Mouse (Mus musculus) lung, adult 2 months (tissue): ENCODE measurements around the gene Aebp1. TPM values are rescaled to one million over a fixed set of nuclear protein-coding genes. Genes with fewer than 3 reads are reported as not detected.
A peak's percentile ranks its signal among the peaks of the same experiment; 100 is the strongest.

Source experiments
- DNase-seq: peaks from one replicate; pipeline ENCODE4 v3.0.0; 2022
- H3K4me1 ChIP-seq: fragments of 200-500 bp; 2 replicates; pipeline ENCODE4 v1.6.1; 2011; ENCODE audit warnings: low read length; ENCODE audit not compliant: control insufficient read depth, insufficient read depth
- H3K4me3 ChIP-seq: fragments of 200-500 bp; replicated peaks from 2 replicates; pipeline ENCODE3; 2011; ENCODE audit warnings: low read depth, mild to moderate bottlenecking, control low read depth, low read length; ENCODE audit errors: extremely low read depth
- CTCF ChIP-seq: fragments of 200-500 bp; IDR thresholded peaks from 2 replicates; pipeline ENCODE4 v1.5.1; 2011; ENCODE audit warnings: mild to moderate bottlenecking, low read length, control low read depth; ENCODE audit not compliant: insufficient read depth
- POLR2A ChIP-seq: fragments of 200-500 bp; IDR thresholded peaks from 2 replicates; pipeline ENCODE4 v1.6.1; 2011; ENCODE audit warnings: low read depth, mild to moderate bottlenecking, control low read depth, low read length, borderline replicate concordance; ENCODE audit errors: extremely low read depth
- WGBS: fragments of 180-500 bp; shearing (Covaris S2); methylation state at CpG from one replicate; pipeline ENCODE4 v1.1.7; 2018; 5-methylcytosine and 5-hydroxymethylcytosine counted together
- polyA plus RNA-seq: library from polyadenylated mRNA; depleted of rRNA; stranded (reverse); fragments of >200 nt; gene quantifications from 2 replicates; pipeline ENCODE4 v1.2.3, GENCODE M21; 2012

The Aebp1 gene
- polyA plus RNA-seq, 1 experiment, result 84.8 TPM

DNA sequence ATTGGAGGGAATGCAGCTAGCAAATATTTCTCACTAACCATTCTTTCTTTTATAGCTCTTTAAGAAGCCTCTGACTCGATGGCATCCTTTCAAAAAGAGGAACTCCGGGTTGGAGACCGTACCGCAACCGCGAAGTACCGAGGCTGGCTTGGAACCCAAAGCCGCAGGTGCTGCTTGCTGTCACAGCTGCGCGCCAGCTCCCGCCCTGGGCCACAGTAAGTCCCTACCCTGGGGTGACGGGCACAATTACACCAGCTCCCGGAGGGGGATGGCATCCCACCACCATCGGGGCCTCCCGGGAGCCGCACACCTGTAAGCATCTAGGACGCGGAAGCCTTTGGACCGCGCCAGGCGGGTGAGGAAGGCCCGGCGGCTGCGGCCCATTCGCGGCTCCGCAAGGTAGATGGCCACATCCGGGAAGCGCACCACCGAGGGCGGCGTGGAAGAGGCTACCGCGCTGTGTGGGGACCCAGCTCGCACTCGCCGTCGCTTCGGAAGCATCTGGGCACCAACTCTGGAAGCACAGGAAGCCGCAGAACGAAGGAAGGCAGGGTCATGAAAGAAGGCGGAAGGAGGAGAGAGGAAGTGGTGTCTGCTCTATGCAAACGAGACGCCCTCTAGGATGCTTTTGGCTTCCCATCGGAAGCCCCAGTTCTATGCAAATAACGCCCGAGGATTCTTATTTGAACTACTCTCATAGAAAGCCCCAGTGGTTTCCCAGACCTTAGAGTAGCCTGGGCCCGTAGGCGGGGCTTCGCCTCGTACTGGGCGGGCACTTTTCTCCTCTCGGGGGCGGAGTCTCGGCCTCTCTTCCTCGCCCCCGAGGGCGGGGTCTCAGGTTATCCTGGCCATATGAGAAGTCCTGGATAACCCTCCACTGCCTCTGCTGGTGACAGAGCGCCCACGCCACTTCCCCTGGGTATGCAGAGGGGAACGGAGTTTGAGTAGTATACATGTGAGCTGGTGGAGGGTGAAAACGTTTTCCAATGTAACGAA, 24.2 kb upstream of the Aebp1 start, which contains the start of gene Polm:
Polm (minus strand) TSS at position 766 of the 996 bp plus-strand sequence.
- peak; percentile 93 for DNase-seq
- Histone ChIP-seq H3K4me3 (peak within 1 kb of the TSS; percentile 74), H3K4me1 (no peaks in the 10 kb centered on the region)
- peak; percentile 76; the same call in 1 of the 2 replicates for TF ChIP-seq POLR2A
- peak; percentile 72 for TF ChIP-seq CTCF
- under 1% methylated on average over 63 of the region's 63 CpGs for WGBS

DNA sequence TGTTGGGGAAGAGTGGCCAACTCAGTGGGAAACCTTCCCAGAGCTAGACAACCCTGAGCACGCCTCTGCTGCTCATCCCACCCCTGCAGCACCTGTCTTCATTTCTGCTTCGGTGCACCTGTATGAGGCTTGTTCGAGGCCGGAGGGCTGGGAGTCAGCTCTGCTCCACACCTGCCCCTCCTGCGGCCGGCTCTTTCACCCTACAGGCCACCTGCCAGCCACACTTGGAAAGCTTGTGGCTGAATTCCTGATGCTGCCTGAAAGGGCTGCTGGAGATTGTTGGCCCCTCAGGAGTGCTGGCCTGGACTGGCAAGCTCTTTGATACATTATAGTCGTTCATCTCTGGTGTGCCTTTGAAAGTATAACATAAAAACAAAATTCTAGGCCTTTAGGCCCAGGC, 21.4 kb upstream of the Aebp1 start:
- no peak for TF ChIP-seq POLR2A
- no peak for TF ChIP-seq CTCF
- Histone ChIP-seq H3K4me1 (no peaks in the 10 kb centered on the region), H3K4me3 (no peak overlapping the region)
- WGBS, result 82% methylated on average over 7 of the region's 7 CpGs
- no peak for DNase-seq

DNA sequence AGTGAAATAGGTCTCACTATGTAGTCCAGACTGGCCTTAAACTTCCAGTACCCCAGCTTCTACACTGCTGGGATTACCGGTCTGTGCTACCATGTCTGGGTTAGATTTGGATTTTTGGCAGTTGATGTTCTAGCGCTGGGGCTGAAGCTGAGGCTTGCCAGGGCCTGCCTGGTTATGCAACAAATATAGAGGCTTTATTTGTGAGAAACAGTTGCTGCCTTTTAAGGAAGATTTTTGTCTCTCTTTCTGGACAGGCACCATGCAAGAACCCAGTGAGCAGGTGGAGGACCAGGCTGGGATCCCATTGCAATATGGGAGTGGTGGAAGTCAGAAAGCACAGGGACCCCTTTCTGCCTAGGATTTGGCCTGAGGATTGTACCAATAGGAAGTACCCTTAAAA, 20.0 kb upstream of the Aebp1 start:
- Histone ChIP-seq H3K4me3 (no peak overlapping the region), H3K4me1 (no peaks in the 10 kb centered on the region)
- WGBS, result 78% methylated on average over 2 of the region's 2 CpGs
- no peak for DNase-seq
- no peak for TF ChIP-seq POLR2A
- no peak for TF ChIP-seq CTCF

DNA sequence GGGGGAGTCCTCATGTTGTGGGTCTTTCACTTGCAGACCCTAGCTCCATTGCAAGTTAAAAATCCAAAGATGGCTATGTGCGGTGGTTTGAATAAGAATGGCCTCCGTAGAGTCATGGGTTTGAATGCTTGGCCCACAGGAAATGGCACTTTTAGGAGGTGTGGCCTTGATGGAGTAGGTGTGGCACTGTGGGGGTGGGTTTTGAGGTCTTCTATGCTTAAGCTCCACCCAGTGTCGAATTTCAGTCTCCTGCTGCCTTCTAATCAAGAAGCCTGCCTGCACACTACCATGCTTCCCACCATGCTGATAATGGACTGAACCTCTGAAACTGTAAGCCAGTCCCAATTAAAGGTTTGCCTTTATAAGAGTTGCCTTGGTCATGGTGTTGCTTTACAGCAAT, 18.6 kb upstream of the Aebp1 start:
- WGBS, result 82% methylated on average over 3 of the region's 3 CpGs
- no peak overlapping the region for H3K4me3 ChIP-seq
- no peak for DNase-seq
- H3K4me1 ChIP-seq, result no peaks in the 10 kb centered on the region
- TF ChIP-seq CTCF, result no peak
- TF ChIP-seq POLR2A, result no peak

DNA sequence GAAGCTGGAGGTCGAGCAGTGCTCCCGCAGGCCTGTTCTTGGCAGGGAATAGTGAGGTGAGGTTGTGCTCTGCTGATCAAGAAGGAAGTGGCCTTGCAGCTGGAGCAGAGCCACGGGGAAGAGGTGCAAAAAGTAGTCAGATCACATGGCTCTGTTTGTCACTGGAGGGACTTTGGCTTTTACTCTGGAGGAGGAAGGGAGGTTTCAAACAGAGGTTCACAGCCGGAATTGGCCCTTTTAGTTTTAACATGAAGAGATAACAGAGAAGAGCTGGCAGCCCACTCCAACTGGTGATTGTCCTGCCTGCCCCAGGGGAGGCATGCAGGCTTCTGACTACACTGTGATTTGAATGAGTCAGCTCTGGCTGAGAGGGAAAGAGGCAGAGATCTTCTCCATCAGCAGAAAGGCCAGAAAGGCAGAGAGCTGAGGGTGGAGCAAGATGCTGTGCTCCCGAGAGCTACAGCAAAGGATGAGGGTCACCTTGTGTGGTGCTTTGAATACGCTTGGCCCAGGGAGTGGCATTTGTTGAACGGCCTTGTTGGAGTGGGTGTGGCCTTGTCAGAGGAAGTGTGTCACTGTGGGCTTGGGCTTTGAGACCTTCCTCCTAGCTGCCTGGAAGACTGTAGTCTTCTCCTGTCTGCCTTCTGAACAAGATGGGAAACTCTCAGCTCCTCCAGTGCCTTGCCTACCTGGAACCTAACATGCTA, 15.0 kb upstream of the Aebp1 start:
- DNase-seq, result no peak
- TF ChIP-seq POLR2A (no peak), CTCF (no peak)
- no peaks in the 10 kb centered on the region for H3K4me1 ChIP-seq
- H3K4me3 ChIP-seq, result no peak overlapping the region
- 40% methylated on average over 7 of the region's 7 CpGs for WGBS

DNA sequence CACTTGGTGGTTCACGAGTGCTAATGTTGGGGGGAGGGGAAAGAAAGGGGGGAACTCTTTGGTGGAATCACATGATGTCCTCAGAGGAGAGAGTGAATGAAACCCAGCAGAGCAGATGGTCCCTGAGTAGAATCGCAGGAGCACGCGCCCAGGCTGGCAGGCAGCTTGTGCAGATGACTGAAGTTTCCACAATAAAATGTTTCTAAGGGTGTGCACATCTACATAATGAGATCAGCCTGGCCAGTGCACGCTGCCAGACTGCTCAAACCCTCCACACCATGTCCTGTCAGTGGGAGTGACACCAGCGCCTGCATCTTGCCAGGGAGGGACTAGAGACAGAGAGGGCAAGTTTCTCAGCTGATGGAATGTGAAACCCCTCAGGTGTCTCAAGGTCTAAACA, 13.0 kb upstream of the Aebp1 start:
- WGBS, result 53% methylated on average over 6 of the region's 6 CpGs
- H3K4me3 ChIP-seq, result no peak overlapping the region
- no peaks in the 10 kb centered on the region for H3K4me1 ChIP-seq
- DNase-seq, result no peak
- TF ChIP-seq CTCF, result no peak
- no peak for TF ChIP-seq POLR2A

DNA sequence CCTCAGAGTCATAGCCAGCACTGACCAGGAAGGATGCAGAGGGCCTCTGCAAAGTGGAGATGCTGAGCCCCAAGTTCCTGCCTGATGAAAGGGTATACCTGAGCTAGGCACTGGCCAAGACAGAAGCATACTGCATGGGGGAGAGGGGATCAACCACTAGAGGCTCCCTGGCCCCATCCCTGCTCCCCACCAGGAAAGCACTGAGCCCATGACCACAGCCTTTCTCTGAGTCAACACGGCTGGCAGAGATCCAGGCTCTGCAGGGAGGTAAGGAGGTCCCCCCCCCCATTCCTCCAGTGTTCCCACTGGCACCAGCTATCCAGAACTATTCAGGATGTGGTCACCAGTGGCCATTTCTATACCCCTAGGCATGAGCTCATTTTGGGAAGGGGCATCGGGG, 12.4 kb upstream of the Aebp1 start:
- TF ChIP-seq CTCF (no peak), POLR2A (no peak)
- Histone ChIP-seq H3K4me1 (no peaks in the 10 kb centered on the region), H3K4me3 (no peak overlapping the region)
- no peak for DNase-seq
- 56% methylated on average over 2 of the region's 2 CpGs for WGBS

DNA sequence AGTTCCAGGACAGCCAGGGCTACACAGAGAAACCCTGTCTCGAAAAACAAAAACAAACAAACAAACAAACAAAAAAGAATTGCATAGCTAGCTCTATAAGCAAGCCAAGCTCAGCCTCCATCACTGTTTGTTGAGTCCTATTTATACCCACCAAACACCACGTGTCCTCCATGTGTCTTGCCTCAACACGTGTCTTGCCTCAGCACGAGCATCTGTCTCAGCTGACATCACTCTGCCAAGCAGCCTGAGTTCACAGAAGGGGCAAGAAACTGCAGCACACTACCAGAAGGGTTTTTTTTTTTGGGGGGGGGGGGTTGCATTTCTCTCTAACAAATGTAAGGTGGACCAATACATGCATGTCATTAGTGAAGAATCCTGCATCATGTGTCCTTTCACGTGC, 11.3 kb upstream of the Aebp1 start:
- 50% methylated on average over 5 of the region's 5 CpGs for WGBS
- no peak for TF ChIP-seq POLR2A
- TF ChIP-seq CTCF, result no peak
- H3K4me1 ChIP-seq, result no peaks in the 10 kb centered on the region

DNA sequence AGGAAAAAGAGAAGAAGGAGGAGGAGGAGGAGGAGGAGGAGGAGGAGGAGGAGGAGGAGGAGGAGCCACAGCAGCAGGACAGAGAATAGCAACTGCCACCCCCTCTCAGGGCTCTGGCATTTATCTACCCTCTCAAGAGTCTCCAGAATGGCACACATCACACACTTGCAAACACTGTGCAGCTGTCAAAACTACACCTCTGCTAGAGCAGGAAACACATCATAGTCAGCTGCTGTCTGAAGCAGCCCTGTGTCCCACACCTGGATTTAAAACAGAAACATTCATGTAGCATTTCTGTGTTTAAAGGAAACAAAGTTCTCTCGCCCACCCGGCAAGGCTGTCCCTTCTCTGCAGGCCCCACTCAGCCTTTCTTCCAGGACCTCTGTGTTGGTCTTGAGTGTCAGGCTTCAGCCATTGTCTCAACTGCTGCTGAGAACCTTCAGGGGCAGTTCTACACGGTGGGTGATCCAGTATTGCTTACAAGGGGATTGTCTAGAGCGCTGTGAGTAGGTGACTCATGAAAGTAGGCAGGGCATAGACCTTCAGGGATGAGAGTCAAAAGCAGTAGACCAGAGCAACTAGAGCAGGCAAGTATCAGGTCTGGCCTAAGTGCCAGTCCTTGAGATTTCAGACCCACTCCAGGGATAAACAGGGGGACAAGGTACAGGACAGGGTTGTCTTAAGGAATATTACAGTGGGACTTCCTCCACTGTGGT, 10.6 kb upstream of the Aebp1 start:
- no peak for DNase-seq
- WGBS, result 59% methylated on average over 4 of the region's 4 CpGs
- no peak for TF ChIP-seq CTCF
- no peak for TF ChIP-seq POLR2A
- H3K4me3 ChIP-seq, result no peak overlapping the region
- no peaks in the 10 kb centered on the region for H3K4me1 ChIP-seq

More for the DNA sequence above, 11.3 kb upstream of the Aebp1 start:
- DNase-seq, result no peak
- no peak overlapping the region for H3K4me3 ChIP-seq
